Mouse (Mus musculus) ES-Bruce4 (cell line): Measurements from ENCODE around the gene Znrd1as.

Experiments used
- CTCF ChIP-seq: IDR thresholded peaks from one replicate; pipeline ENCODE4 v1.8.1; 2011; ENCODE audit warnings: low read depth, low read length
- EP300 ChIP-seq: IDR thresholded peaks from 2 replicates; pipeline ENCODE4 v1.6.1; 2011; ENCODE audit warnings: low read depth, low read length; ENCODE audit not compliant: insufficient read depth
- POLR2A ChIP-seq: IDR thresholded peaks from one replicate; pipeline ENCODE4 v1.8.1; 2011; ENCODE audit warnings: low read length; ENCODE audit not compliant: insufficient read depth

DNA sequence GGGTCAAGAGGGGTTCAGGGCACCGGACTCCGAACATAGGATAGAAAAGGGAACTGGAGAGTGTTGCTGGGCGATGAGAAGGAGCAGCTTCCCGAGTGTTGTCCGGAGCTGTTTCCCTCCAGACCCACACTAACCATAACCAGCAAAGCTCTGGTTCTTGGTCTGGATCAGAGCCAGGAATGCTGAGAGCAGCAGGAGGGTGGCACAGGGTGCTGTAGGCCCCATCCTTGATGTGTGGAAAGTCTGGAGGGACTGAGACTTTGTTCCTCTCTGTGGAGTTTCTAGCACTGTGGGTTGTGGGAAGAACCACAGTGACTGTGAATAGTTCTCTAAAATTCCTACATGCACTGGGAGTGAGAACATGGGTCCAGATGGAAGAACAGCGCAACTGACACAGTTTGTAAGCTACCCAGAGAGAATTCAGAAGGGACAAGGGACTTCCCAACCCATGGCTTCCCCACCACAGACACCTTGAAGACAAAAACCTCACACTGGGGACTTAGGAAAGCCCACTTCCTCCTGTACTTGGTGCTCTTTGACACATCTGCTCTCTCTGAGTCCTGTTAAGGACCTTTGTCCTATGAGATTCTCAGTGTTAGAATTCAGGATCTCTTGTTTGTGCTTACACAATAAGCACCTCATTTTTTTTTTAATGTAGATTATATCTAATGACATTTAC, 12.9 kb downstream of the Znrd1as start:
- TF ChIP-seq CTCF: no peak
- TF ChIP-seq POLR2A: no peak
- no peak for TF ChIP-seq EP300
